Mouse (Mus musculus) olfactory bulb, adult 2 months (tissue): ENCODE results near the gene Pih1d1.

Experiments used
- CTCF ChIP-seq: fragments of 200-500 bp; IDR thresholded peaks from 2 replicates; pipeline ENCODE4 v1.5.1; 2012; ENCODE audit warnings: low read depth, mild to moderate bottlenecking, low read length, moderate library complexity; ENCODE audit not compliant: insufficient read depth
- POLR2A ChIP-seq: fragments of 200-500 bp; IDR thresholded peaks from 2 replicates; pipeline ENCODE4 v1.6.1; 2012; ENCODE audit warnings: mild to moderate bottlenecking, low read depth, low read length, moderate library complexity; ENCODE audit not compliant: insufficient read depth

DNA sequence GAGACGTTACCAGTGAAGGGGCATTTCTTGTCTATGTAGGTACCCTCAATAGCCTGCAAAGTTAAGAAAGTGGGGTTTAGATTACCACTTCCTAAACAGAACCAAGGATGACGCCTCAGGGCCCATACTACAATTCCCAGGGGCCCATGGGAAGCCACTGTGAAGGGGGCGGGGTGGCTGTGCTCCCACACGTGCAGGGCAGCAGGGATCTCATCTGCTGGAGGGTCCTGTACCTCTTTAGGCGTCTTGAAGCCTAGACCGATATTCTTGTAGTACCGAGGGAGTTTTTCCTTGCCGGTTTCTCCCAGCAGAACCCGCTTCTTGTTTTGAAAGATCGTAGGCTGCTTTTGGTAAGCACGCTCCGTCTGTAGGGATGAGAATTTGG lies 30.9 kb upstream of the Pih1d1 start:
- TF ChIP-seq CTCF (no peak), POLR2A (no peak)
